Mouse (Mus musculus) heart, embryonic 16.5 days (tissue): ENCODE results near the gene Polr1b. TPM values are rescaled to one million over a fixed set of nuclear protein-coding genes. Genes with fewer than 3 reads are reported as not detected.
A peak's percentile ranks its signal among the peaks of the same experiment; 100 is the strongest.

Experiments
- ATAC-seq: fragments of 200-750 bp; cut with Nextera tagmentation; replicated peaks from 2 replicates; pipeline ENCODE4 v1.8.0; 2017; ENCODE audit warnings: moderate number of reproducible peaks; ENCODE audit not compliant: insufficient read depth, low FRiP score; ENCODE audit errors: extremely low read depth
- H3K27ac ChIP-seq: fragments of 300-500 bp; sonication (generic); 2 replicates; pipeline ENCODE4 v1.5.1; 2014; ENCODE audit warnings: mild to moderate bottlenecking, low read length, control low read depth, moderate library complexity
- H3K27me3 ChIP-seq: fragments of 300-500 bp; sonication (generic); 2 replicates; pipeline ENCODE4 v1.6.1; 2014; ENCODE audit warnings: low read length, mixed read lengths; ENCODE audit not compliant: control insufficient read depth, insufficient read depth
- H3K36me3 ChIP-seq: fragments of 300-500 bp; sonication (generic); 2 replicates; pipeline ENCODE4 v1.6.1; 2014; ENCODE audit not compliant: control insufficient read depth, insufficient read depth
- H3K4me1 ChIP-seq: fragments of 300-500 bp; sonication (generic); 2 replicates; pipeline ENCODE4 v1.6.1; 2014; ENCODE audit warnings: low read length, mixed read lengths; ENCODE audit not compliant: control insufficient read depth, insufficient read depth
- H3K4me2 ChIP-seq: fragments of 300-500 bp; sonication (generic); 2 replicates; pipeline ENCODE4 v1.6.1; 2014; ENCODE audit warnings: low read depth, mild to moderate bottlenecking, control low read depth, low read length
- H3K4me3 ChIP-seq: fragments of 300-500 bp; sonication (generic); 2 replicates; pipeline ENCODE4 v1.5.1; 2014; ENCODE audit warnings: mild to moderate bottlenecking, control low read depth, low read length
- H3K9ac ChIP-seq: fragments of 300-500 bp; sonication (generic); 2 replicates; pipeline ENCODE4 v1.6.1; 2014; ENCODE audit warnings: low read length, control low read depth
- H3K9me3 ChIP-seq: fragments of 300-500 bp; sonication (generic); replicated peaks from 2 replicates; pipeline ENCODE4 v1.6.1; 2016; ENCODE audit warnings: low read length; ENCODE audit not compliant: control insufficient read depth
- WGBS: fragments of 180-500 bp; shearing (Covaris S2); extraction: QIAGEN DNeasy Blood & Tissue Kit; methylation state at CpG from one replicate; pipeline ENCODE4 v1.1.7; 2014; 5-methylcytosine and 5-hydroxymethylcytosine counted together
- polyA plus RNA-seq: library from polyadenylated mRNA; unstranded; fragments of >200 nt; fragmentation: Nextera tagmentation; extraction: Ambion mirVana; gene quantifications from 2 replicates; pipeline ENCODE4 v1.2.1, GENCODE M21; 2015

Gene Polr1b
- polyA plus RNA-seq, 1 experiment from 2014 or later = 16.0 TPM

DNA sequence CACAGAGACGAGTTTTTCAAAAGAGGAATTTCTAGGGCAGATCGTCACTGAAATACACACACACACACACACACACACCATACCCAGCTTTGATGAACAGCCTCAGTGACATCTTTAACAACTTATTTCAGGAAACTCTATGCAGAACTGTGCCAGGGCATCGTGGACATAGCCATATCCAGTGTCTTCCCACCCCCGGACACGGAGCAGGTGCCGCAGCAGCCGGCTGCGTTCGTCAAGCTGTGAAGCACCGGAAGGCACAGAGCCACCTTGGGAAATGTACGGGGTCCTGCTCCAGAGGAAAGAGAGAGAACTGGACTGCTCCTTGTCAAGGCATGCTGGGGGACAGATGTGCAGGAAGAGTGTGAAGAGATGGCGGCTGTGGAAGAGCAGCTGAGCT, 8.0 kb upstream of the Polr1b start:
- no peak for ATAC-seq
- no peak overlapping the region for H3K27ac ChIP-seq

DNA sequence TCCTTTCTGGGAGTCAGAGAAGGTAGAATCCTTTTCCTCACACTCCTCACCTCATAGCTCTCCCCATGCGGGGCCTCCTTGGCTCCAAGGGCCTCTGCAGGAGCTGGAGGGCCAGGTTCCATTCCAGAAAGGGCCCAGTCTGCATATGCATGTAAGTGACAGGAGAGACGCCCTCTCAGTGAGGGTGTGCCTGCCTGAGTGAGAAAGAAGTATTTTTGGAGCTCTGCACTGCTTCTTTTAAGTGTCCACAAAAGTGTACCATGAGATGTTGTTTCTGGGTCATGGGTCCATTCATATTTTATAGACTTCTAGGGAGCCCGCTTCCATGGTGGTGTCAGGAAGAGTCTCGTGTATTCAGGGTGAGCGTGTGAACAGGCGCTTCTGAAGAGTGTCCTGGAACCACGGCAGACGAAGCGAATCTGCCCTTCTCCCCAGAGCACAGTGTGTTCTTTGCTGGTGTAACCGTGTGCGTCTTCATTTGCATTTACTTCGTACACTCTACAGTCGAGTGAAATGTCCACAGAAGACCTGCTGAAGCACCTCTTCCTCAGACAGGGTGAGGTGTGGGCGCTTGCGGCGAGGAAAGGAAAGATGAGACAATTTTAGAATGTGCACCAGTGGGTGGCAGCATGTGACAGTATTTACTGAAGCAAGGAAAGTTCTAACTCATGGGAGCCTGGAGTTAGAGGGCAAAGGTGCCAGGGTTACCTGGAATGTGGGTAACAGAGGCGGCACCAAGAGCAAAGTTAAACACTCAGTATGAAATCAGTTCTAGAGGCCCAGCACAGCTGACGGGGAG, 6.7 kb upstream of the Polr1b start:
- whole genome bisulfite sequencing = 85% methylated on average over 18 of the region's 18 CpGs
- Histone ChIP-seq H3K9ac (no peak overlapping the region), H3K4me3 (no peak overlapping the region), H3K9me3 (no peaks in the 10 kb centered on the region), H3K27me3 (no peaks in the 10 kb centered on the region), H3K4me1 (no peaks in the 10 kb centered on the region), H3K36me3 (no peaks in the 10 kb centered on the region; the same call in none of the 2 replicates), H3K4me2 (no peak overlapping the region), H3K27ac (no peak overlapping the region)
- no peak for ATAC-seq

More for the DNA sequence above, 8.0 kb upstream of the Polr1b start:
- Histone ChIP-seq H3K4me2 (no peak overlapping the region), H3K4me1 (no peaks in the 10 kb centered on the region), H3K36me3 (no peaks in the 10 kb centered on the region; the same call in none of the 2 replicates), H3K27me3 (no peaks in the 10 kb centered on the region), H3K9me3 (no peaks in the 10 kb centered on the region), H3K4me3 (no peak overlapping the region), H3K9ac (no peak overlapping the region)
- 91% methylated on average over 12 of the region's 12 CpGs for WGBS

DNA sequence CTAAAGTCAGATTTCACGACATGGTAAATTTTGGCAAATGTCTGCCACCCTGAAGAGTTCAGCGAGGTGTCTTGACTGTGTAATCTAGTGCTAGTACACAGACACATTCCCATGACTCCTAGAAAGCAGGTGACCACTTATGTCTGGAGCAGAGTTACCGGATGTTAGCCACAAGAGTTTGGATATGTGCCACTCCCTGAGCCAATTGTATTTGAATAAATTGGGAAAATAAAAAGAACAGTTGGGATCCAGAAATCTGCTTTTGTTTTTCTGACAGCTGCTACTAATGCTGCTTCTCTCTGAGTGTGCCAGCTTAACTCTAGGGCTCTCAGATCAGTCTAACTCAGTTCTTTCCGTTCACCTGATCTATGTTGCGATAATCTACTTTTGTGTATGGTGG, 12.1 kb downstream of the Polr1b start:
- no peak overlapping the region for H3K27ac ChIP-seq
- no peaks in the 10 kb centered on the region for H3K9me3 ChIP-seq
- 81% methylated on average over 5 of the region's 5 CpGs for WGBS
- H3K27me3 ChIP-seq = no peaks in the 10 kb centered on the region
- peaks cover 63% of the 10 kb centered on the region for H3K36me3 ChIP-seq
- H3K4me1 ChIP-seq = no peaks in the 10 kb centered on the region
- no peak overlapping the region for H3K4me2 ChIP-seq
- H3K9ac ChIP-seq = no peak overlapping the region
- no peak for ATAC-seq
- H3K4me3 ChIP-seq = no peak overlapping the region

DNA sequence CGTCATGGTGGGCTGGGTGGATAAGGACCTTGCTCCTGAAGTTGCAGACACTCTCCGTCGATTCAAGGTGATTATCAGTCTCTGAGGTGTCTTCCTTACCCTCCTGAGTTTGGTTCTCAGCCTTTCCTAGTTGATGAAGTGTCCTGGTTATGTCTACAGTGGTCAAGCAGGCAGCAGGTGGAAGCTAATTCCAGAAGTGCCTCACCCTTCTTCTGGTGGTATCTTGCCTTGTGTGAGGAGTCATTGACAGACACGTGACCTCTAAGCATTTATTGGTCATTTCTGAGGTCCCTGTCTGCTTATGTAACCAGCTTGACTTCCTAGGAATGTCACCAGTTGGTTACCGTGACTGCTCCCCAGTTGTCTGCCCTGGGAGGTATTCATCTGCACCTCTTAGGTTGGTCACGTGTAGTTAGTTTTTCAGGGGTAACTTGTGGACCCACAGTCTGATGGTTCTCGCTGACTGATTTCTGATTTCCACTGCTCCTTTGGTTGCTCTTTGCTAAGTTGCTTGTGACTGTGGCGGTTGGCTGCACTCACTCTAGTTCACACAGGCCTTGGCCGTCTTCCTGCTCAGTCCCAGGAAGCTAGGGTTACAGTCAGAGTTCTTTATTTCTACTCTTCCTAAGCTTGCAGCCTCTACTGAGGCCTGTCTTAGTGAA, 15.0 kb downstream of the Polr1b start:
- Histone ChIP-seq H3K4me1 (no peaks in the 10 kb centered on the region), H3K27ac (no peak overlapping the region), H3K4me3 (no peak overlapping the region), H3K4me2 (no peak overlapping the region), H3K36me3 (peaks cover 71% of the 10 kb centered on the region), H3K27me3 (no peaks in the 10 kb centered on the region), H3K9ac (no peak overlapping the region), H3K9me3 (no peaks in the 10 kb centered on the region)
- 88% methylated on average over 9 of the region's 9 CpGs for WGBS
- ATAC-seq = no peak

DNA sequence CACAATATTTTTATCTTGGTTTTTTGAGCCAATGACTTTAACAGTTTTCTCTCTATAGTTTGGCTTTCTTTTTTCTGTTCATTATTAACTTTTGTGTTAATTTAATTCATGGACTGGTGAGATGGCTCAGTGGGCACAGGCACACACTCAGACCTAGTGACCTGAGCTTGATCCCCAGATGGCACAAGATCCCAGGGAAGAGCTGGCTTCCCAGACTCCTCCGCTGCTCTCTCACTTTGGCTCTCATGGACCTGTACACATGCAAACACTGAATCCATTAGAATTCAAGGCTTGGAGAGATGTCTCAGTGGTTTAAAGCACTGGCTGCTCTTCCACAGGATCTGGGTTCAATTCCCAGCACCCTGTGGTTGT, 15.6 kb downstream of the Polr1b start:
- ATAC-seq = no peak
- H3K27ac ChIP-seq = no peak overlapping the region
- H3K4me3 ChIP-seq = no peak overlapping the region
- WGBS = 93% methylated on average over 1 of the region's 1 CpGs
- no peaks in the 10 kb centered on the region for H3K9me3 ChIP-seq
- H3K36me3 ChIP-seq = peaks cover 71% of the 10 kb centered on the region
- no peaks in the 10 kb centered on the region for H3K27me3 ChIP-seq
- no peaks in the 10 kb centered on the region for H3K4me1 ChIP-seq
- H3K4me2 ChIP-seq = no peak overlapping the region
- H3K9ac ChIP-seq = no peak overlapping the region

DNA sequence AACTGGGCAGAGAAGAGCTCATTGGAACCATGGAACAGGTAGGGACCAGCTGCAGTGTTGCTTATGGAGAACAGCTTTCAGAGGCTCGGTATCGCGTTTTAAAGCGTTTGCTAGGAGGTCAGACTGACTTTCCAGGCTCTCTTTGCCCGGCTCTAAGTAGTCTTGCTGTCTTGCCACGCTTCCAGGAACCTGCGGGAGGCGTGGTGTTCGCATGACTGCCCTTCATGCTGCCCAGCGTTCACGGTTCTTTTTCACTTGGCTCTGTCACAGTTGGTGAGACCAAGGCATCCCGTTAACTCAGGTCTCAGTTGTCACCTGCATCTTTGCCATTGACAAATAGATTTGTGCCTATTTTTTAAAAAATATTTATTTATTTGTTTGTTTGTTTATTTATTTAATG, 17.3 kb downstream of the Polr1b start:
- H3K27ac ChIP-seq = no peak overlapping the region
- H3K27me3 ChIP-seq = no peaks in the 10 kb centered on the region
- H3K4me2 ChIP-seq = no peak overlapping the region
- 91% methylated on average over 12 of the region's 12 CpGs for WGBS
- no peak for ATAC-seq
- no peaks in the 10 kb centered on the region for H3K4me1 ChIP-seq
- H3K4me3 ChIP-seq = no peak overlapping the region
- no peak overlapping the region for H3K9ac ChIP-seq
- no peaks in the 10 kb centered on the region for H3K9me3 ChIP-seq
- H3K36me3 ChIP-seq = peaks cover 78% of the 10 kb centered on the region

DNA sequence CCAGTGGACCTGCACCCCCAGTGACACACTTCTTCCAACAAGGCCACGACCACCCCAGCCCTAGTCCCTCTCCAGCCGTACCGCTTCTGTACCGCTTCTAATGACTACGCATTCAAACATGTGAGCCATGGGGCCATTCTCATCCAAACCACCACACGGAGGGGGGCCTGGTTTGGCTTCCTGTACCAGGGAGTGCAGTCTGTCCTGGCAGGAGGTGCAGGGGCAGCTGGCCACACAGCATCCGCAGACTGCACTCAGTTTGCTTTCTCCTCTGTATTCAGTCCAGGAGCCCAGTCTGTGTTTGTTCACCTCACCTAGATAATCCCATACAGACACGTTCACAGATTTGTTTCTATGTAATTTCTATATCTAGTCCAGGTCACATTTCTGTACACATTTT, 21.2 kb downstream of the Polr1b start:
- ATAC-seq = no peak
- no peak overlapping the region for H3K4me2 ChIP-seq
- no peak overlapping the region for H3K27ac ChIP-seq
- no peak overlapping the region for H3K4me3 ChIP-seq
- H3K9me3 ChIP-seq = no peaks in the 10 kb centered on the region
- 92% methylated on average over 8 of the region's 8 CpGs for WGBS
- peaks cover 76% of the 10 kb centered on the region for H3K36me3 ChIP-seq
- H3K4me1 ChIP-seq = no peaks in the 10 kb centered on the region
- H3K9ac ChIP-seq = no peak overlapping the region
- H3K27me3 ChIP-seq = no peaks in the 10 kb centered on the region

DNA sequence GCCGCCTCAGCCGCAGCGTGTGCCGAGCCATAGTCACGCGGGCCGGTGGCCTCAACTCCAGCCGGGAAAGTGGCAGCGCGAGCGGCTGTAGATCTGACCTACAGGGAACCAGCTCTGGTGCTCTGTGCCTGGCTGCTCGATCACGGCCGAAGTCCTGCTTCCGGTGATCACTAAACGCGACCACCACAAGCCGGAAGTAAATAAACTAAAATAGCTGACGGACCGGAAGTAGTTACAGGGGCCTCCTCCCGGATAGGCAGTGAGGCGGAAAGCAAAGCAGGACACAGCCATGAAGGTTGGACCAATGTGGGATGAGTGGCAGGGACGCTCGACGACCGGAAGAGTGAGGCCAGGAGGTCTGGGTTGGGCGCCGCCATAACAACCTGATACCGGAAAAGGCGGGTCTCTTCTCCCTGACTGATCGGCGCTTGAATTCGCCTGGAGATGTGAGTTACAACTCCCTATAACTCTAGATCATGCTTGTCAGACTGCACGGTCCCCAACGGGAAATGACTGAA, 28.7 kb downstream of the Polr1b start, which contains the start of gene Chchd5:
Chchd5 (plus strand) TSS at position 289 of the 518 bp plus-strand sequence.
- peaks cover 8% of the 10 kb centered on the region for H3K9me3 ChIP-seq
- ATAC-seq = peak; percentile 100
- peaks cover 12% of the 10 kb centered on the region for H3K4me1 ChIP-seq
- peaks cover 43% of the 10 kb centered on the region for H3K36me3 ChIP-seq
- peak within 1 kb of the TSS; percentile 85 for H3K9ac ChIP-seq
- peak within 1 kb of the TSS; percentile 76 for H3K4me3 ChIP-seq
- under 1% methylated on average over 35 of the region's 35 CpGs for WGBS
- H3K27me3 ChIP-seq = no peaks in the 10 kb centered on the region
- H3K27ac ChIP-seq = peak within 1 kb of the TSS; percentile 93
- H3K4me2 ChIP-seq = peak within 1 kb of the TSS; percentile 82

DNA sequence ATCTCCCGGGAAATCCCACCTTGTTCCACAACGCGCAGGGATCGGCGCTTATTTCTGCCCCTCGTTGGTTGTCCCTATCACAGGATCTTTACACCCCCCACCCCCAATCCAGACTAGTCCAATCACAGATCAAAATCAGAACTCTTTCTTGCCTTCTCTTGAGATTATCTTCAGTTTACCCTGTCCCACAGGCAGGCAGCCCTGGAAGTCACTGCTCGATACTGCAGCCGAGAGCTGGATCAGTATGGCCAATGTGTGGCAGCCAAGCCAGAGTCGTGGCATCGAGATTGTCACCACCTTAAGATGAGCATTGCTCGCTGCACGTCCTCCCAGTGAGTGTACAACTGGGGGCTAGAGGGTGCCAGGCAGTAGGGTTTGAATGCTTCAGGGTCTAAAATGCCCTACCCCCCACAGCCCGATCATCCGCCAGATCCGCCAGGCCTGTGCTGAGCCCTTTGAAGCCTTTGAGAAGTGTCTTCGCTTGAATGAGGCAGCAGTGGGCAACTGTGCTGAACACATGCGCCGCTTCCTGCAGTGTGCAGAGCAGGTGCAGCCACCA, 29.3 kb downstream of the Polr1b start:
- peak overlapping the region; percentile 82 for H3K4me2 ChIP-seq
- 26% methylated on average over 18 of the region's 18 CpGs for WGBS
- peak overlapping the region; percentile 93 for H3K27ac ChIP-seq
- peaks cover 38% of the 10 kb centered on the region for H3K36me3 ChIP-seq
- peaks cover 8% of the 10 kb centered on the region for H3K9me3 ChIP-seq
- no peaks in the 10 kb centered on the region for H3K27me3 ChIP-seq
- H3K9ac ChIP-seq = peak overlapping the region; percentile 70
- peak; percentile 50 for ATAC-seq
- H3K4me3 ChIP-seq = peak overlapping the region; percentile 76
- H3K4me1 ChIP-seq = peaks cover 12% of the 10 kb centered on the region
